Mouse (Mus musculus) heart, embryonic 10.5 days (tissue): ENCODE data around the gene Pemt. TPM values are rescaled to one million over a fixed set of nuclear protein-coding genes. Genes with fewer than 3 reads are reported as not detected.

Experiments used
- DNase-seq: peaks from one replicate; pipeline ENCODE4 v3.0.0-alpha.2; 2017; ENCODE audit warnings: low spot score
- H3K27ac ChIP-seq: fragments of 300-500 bp; sonication (generic); 2 replicates; pipeline ENCODE4 v1.5.1; 2016; ENCODE audit warnings: mild to moderate bottlenecking
- H3K27me3 ChIP-seq: fragments of 300-500 bp; sonication (generic); 2 replicates; pipeline ENCODE4 v1.6.1; 2016; ENCODE audit warnings: mild to moderate bottlenecking; ENCODE audit not compliant: poor library complexity, insufficient read depth, severe bottlenecking
- H3K36me3 ChIP-seq: fragments of 300-500 bp; sonication (generic); 2 replicates; pipeline ENCODE4 v1.6.1; 2016; ENCODE audit warnings: mild to moderate bottlenecking, moderate library complexity
- H3K4me1 ChIP-seq: fragments of 300-500 bp; sonication (generic); 2 replicates; pipeline ENCODE4 v1.6.1; 2016; ENCODE audit warnings: mild to moderate bottlenecking
- H3K4me3 ChIP-seq: fragments of 300-500 bp; sonication (generic); 2 replicates; pipeline ENCODE4 v1.5.1; 2016; ENCODE audit warnings: mild to moderate bottlenecking, moderate library complexity
- H3K9me3 ChIP-seq: fragments of 300-500 bp; sonication (generic); 2 replicates; pipeline ENCODE4 v1.6.1; 2016; ENCODE audit warnings: mild to moderate bottlenecking, moderate library complexity
- WGBS: fragments of 180-500 bp; shearing (Covaris S2); methylation state at CpG from one replicate; pipeline ENCODE4 v1.1.7; 2016; 5-methylcytosine and 5-hydroxymethylcytosine counted together
- polyA plus RNA-seq: library from polyadenylated mRNA; unstranded; fragments of >200 nt; fragmentation: Nextera tagmentation; extraction: Ambion mirVana; gene quantifications from 2 replicates; pipeline ENCODE4 v1.2.1, GENCODE M21; 2016

The Pemt gene
- polyA plus RNA-seq, 1 experiment from 2014 or later, result 11.6 TPM

GRCm38 (mm10) chr11:59970780-59971179 is 75.5 kb downstream of the Pemt start:
- no peaks in the 10 kb centered on the region; the same call in none of the 2 replicates for H3K27me3 ChIP-seq
- H3K4me1 ChIP-seq, result peaks cover 62% of the 10 kb centered on the region
- WGBS, result 72% methylated on average over 5 of the region's 5 CpGs
- H3K27ac ChIP-seq, result peak overlapping the region; percentile 80
- DNase-seq, result no peak
- H3K9me3 ChIP-seq, result no peaks in the 10 kb centered on the region
- H3K4me3 ChIP-seq, result no peak overlapping the region
- no peaks in the 10 kb centered on the region for H3K36me3 ChIP-seq

GRCm38 (mm10) chr11:59967765-59968164 is 78.5 kb downstream of the Pemt start:
- DNase-seq, result no peak
- Histone ChIP-seq H3K27ac (no peak overlapping the region), H3K4me3 (no peak overlapping the region), H3K9me3 (no peaks in the 10 kb centered on the region), H3K36me3 (no peaks in the 10 kb centered on the region), H3K27me3 (peaks cover 8% of the 10 kb centered on the region), H3K4me1 (peaks cover 64% of the 10 kb centered on the region)
- WGBS, result 90% methylated on average over 1 of the region's 1 CpGs

- peaks cover 14% of the 10 kb centered on the region for H3K36me3 ChIP-seq
- H3K4me1 ChIP-seq, result peaks cover 64% of the 10 kb centered on the region
- peaks cover 11% of the 10 kb centered on the region for H3K27me3 ChIP-seq
Observed at GRCm38 (mm10) chr11:59966102-59966483, 80.2 kb downstream of the Pemt start.

GRCm38 (mm10) chr11:59965227-59966101 is 80.8 kb downstream of the Pemt start:
- Histone ChIP-seq H3K27me3 (peaks cover 11% of the 10 kb centered on the region), H3K27ac (peak overlapping the region; percentile 88), H3K4me1 (peaks cover 64% of the 10 kb centered on the region), H3K9me3 (no peaks in the 10 kb centered on the region), H3K36me3 (peaks cover 20% of the 10 kb centered on the region), H3K4me3 (peak overlapping the region; percentile 70)
- WGBS, result 30% methylated on average over 25 of the region's 25 CpGs
- DNase-seq, result peak; percentile 94

More at GRCm38 (mm10) chr11:59966102-59966483, 80.2 kb downstream of the Pemt start:
- 66% methylated on average over 4 of the region's 4 CpGs for WGBS
- Histone ChIP-seq H3K9me3 (no peaks in the 10 kb centered on the region), H3K27ac (peak overlapping the region; percentile 45), H3K4me3 (no peak overlapping the region)
- DNase-seq, result no peak

- peak; percentile 95 for DNase-seq
- H3K9me3 ChIP-seq, result no peaks in the 10 kb centered on the region
- peak within 1 kb of the TSS; percentile 70 for H3K4me3 ChIP-seq
- H3K4me1 ChIP-seq, result peaks cover 65% of the 10 kb centered on the region
- peaks cover 11% of the 10 kb centered on the region for H3K27me3 ChIP-seq
- peak within 1 kb of the TSS; percentile 88 for H3K27ac ChIP-seq
- H3K36me3 ChIP-seq, result peaks cover 21% of the 10 kb centered on the region
- under 1% methylated on average over 28 of the region's 28 CpGs for WGBS
Observed at GRCm38 (mm10) chr11:59964818-59965217, 81.5 kb downstream of the Pemt start, which contains the start of gene Rasd1. Gene Rasd1, minus strand, starts transcription at chr11:59964944.

GRCm38 (mm10) chr11:59964163-59964758 is 82.0 kb downstream of the Pemt start:
- peaks cover 71% of the 10 kb centered on the region for H3K4me1 ChIP-seq
- DNase-seq, result no peak
- H3K27ac ChIP-seq, result peak overlapping the region; percentile 88
- H3K36me3 ChIP-seq, result peaks cover 21% of the 10 kb centered on the region
- peaks cover 11% of the 10 kb centered on the region for H3K27me3 ChIP-seq
- peak overlapping the region; percentile 70 for H3K4me3 ChIP-seq
- H3K9me3 ChIP-seq, result no peaks in the 10 kb centered on the region
- 3% methylated on average over 33 of the region's 33 CpGs for WGBS

- Histone ChIP-seq H3K36me3 (peaks cover 21% of the 10 kb centered on the region), H3K9me3 (no peaks in the 10 kb centered on the region), H3K4me1 (peaks cover 78% of the 10 kb centered on the region), H3K27ac (peak overlapping the region; percentile 88), H3K4me3 (peak overlapping the region; percentile 70), H3K27me3 (peaks cover 11% of the 10 kb centered on the region)
- DNase-seq, result no peak
- 5% methylated on average over 34 of the region's 34 CpGs for WGBS
Observed at GRCm38 (mm10) chr11:59963364-59964162, 82.7 kb downstream of the Pemt start.

- H3K27me3 ChIP-seq, result peaks cover 11% of the 10 kb centered on the region
- peak overlapping the region; percentile 26; the same call in 1 of the 2 replicates for H3K27ac ChIP-seq
- H3K4me3 ChIP-seq, result no peak overlapping the region; the same call in 1 of the 2 replicates
- peaks cover 21% of the 10 kb centered on the region for H3K36me3 ChIP-seq
- no peaks in the 10 kb centered on the region for H3K9me3 ChIP-seq
- peaks cover 83% of the 10 kb centered on the region for H3K4me1 ChIP-seq
- no peak for DNase-seq
- 62% methylated on average over 3 of the region's 3 CpGs for WGBS
Observed at GRCm38 (mm10) chr11:59962590-59962989, 83.7 kb downstream of the Pemt start.

- WGBS, result 60% methylated on average over 9 of the region's 9 CpGs
- 0 out of 2 replicates have a peak overlapping the region, but pooled peaks have one; percentile 6 for H3K4me3 ChIP-seq
- peaks cover 88% of the 10 kb centered on the region for H3K4me1 ChIP-seq
Observed at GRCm38 (mm10) chr11:59961338-59961875, 84.9 kb downstream of the Pemt start.

GRCm38 (mm10) chr11:59960476-59961337 is 85.6 kb downstream of the Pemt start:
- peaks cover 81% of the 10 kb centered on the region for H3K4me1 ChIP-seq
- H3K9me3 ChIP-seq, result no peaks in the 10 kb centered on the region
- H3K4me3 ChIP-seq, result peak overlapping the region; percentile 15; the same call in 1 of the 2 replicates
- H3K27ac ChIP-seq, result peak overlapping the region; percentile 88
- WGBS, result 58% methylated on average over 20 of the region's 20 CpGs
- peaks cover 11% of the 10 kb centered on the region for H3K27me3 ChIP-seq
- no peak for DNase-seq
- H3K36me3 ChIP-seq, result peaks cover 25% of the 10 kb centered on the region

More at GRCm38 (mm10) chr11:59961338-59961875, 84.9 kb downstream of the Pemt start:
- peaks cover 11% of the 10 kb centered on the region for H3K27me3 ChIP-seq
- no peak for DNase-seq
- H3K36me3 ChIP-seq, result peaks cover 21% of the 10 kb centered on the region
- peak overlapping the region; percentile 88 for H3K27ac ChIP-seq
- H3K9me3 ChIP-seq, result no peaks in the 10 kb centered on the region

GRCm38 (mm10) chr11:59959453-59959852 is 86.8 kb downstream of the Pemt start:
- H3K4me1 ChIP-seq, result peaks cover 70% of the 10 kb centered on the region
- no peak for DNase-seq
- H3K9me3 ChIP-seq, result no peaks in the 10 kb centered on the region
- WGBS, result 59% methylated on average over 4 of the region's 4 CpGs
- H3K27me3 ChIP-seq, result peaks cover 11% of the 10 kb centered on the region
- H3K36me3 ChIP-seq, result peaks cover 34% of the 10 kb centered on the region
- H3K4me3 ChIP-seq, result no peak overlapping the region
- H3K27ac ChIP-seq, result peak overlapping the region; percentile 88
